Mouse (Mus musculus) heart, postnatal 0 days (tissue): ENCODE measurements at regions not wholly inside any gene's neighbourhood (a gene's known extent, or its start where the extent isn't known, plus 50 kb on each side); places are given as distances from the start of the nearest gene placed in this dataset.

Experiments used
- CTCF ChIP-seq: IDR thresholded peaks from 2 replicates; pipeline ENCODE4 v1.5.1; 2016; ENCODE audit warnings: antibody characterized with exemption, control low read depth, low read depth
- EP300 ChIP-seq: IDR thresholded peaks from 2 replicates; pipeline ENCODE4 v1.6.1; 2016; ENCODE audit warnings: antibody characterized with exemption, low read depth

GRCm38 (mm10) chr14:47820571-47821143 is 172.4 kb downstream of the Ktn1 start:
- TF ChIP-seq CTCF (no peak), EP300 (no peak)
